Mouse (Mus musculus) spleen, adult 2 months (tissue): ENCODE measurements around the gene Zbtb20.

Experiments
- CTCF ChIP-seq: fragments of 200-500 bp; IDR thresholded peaks from 2 replicates; pipeline ENCODE4 v1.5.1; 2011; ENCODE audit warnings: mild to moderate bottlenecking, inconsistent platforms; ENCODE audit not compliant: insufficient read depth, insufficient read length, insufficient replicate concordance; ENCODE audit errors: extremely low read depth
- POLR2A ChIP-seq: fragments of 200-500 bp; IDR thresholded peaks from 2 replicates; pipeline ENCODE4 v1.6.1; 2011; ENCODE audit warnings: low read depth, low read length, inconsistent platforms

- TF ChIP-seq CTCF: no peak
- no peak for TF ChIP-seq POLR2A
Measured at GRCm38 (mm10) chr16:42836404-42837120, 39.1 kb upstream of the Zbtb20 start.
